Mouse (Mus musculus): ENCODE results near the gene Paqr8.

The Paqr8 gene

GRCm38 (mm10) chr1:20890404-20890921 is at the start of gene Paqr8:
Gene Paqr8, plus strand, starts transcription at chr1:20890606.
- peak; percentile 88 for DNase-seq

DNA sequence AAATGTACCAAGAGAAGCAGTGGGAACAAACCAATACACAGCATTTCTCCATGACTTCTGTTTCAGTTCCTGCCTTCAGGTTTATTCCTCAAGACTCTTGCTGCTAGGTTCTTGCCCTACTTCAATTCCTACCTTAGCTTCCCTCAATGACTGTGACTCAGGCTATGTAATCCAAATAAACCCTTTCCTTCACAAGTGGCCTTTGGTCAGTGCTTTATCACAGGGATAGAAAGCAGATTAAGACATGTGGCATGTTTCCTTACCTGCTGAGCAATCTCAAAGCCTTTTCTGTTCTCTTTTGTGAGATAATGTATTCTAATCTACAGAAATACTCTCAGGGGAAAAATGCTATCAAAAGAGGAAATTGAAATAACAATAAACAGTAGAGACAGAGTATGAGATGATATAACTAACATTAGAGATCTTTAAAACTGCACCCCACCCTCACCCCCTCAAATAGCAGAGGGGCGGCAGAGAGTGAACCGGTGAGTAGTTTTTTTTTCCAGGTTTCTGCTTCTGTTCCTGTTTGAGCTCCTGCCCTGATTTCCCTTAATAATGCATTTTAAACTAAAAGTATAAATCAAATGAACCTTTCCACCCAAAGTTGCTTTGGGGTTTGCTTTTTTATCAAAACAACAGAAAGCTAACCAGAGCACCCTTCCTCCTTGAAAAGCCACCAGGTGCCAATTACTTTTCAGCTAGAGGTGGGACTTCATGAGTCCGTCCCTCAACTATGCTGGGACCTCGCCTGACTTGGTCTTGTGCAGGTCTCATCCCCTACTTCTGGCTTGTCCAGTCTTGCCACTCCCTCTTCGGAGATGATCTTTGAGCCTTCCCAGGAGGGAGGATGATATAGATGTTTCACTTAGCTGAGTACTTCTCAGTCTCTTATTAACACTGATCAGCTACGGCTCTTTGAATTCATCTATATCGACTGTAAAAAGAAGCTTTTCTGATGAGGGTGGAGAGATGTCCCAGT is 33.2 kb upstream of the Paqr8 start:
- DNase-seq: no peak

DNA sequence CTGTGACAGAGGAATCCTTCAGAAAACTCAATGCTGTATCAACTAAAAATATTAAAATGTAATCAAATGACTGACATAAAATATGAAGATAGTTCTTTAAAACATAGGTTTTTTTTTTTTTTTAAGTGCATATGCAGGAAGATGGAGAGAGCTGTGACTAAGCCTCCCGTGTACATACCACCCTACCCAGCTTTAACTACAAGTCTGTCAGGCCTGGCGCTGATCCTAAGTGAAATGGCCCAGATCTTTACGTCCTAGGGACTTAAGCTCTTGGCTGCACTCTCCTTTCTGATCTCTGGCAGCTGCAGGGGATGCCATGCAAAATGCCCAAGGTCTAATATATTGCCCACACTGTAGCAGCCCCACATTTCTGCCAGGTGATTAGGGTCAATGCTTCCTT is 29.6 kb upstream of the Paqr8 start:
- no peak for DNase-seq

DNA sequence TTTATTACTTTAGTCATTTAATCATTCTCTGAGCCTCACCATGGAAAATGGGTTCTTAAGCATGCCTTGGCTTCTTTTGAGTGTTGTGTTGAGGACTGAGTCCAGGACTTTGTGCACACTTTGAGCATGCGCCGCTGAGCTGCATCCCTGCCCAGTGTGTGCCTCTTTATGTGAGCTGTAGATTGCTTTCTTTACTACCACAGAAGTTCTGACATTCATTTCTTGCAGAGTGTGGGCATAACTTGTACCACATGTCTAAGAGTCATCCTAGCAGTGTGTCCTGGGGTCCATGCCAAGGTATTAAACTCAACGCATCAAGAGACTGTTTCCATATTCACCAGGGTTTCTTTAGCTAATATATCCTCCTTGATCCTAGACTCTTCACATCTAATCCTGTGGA is 28.5 kb upstream of the Paqr8 start:
- no peak for DNase-seq

- no peak for DNase-seq
Measured at GRCm38 (mm10) chr1:20863452-20864172, 26.8 kb upstream of the Paqr8 start.

GRCm38 (mm10) chr1:20867241-20867902 is 23.0 kb upstream of the Paqr8 start:
- DNase-seq: peak; percentile 17

DNA sequence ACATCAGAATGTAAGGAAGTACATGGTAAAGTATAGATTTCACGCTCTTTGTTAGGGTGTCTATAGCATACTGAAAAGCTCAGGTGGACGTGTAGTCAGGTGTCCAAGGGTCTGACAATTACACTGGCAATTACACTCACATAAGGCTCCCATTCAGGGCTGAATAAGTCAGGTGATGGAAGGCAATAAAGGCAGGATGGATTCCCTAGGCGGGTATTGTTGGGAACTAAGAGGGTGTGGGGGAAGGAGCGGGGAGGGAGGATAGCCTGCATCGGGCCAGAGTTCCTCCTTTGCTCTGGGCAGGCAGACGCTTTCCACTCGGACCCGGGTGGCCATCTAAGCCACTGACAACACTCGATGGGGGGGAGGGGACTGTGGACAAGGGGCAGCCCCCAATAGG is 22.4 kb upstream of the Paqr8 start:
- no peak for DNase-seq

GRCm38 (mm10) chr1:20870887-20871286 is 19.5 kb upstream of the Paqr8 start:
- no peak for DNase-seq

DNA sequence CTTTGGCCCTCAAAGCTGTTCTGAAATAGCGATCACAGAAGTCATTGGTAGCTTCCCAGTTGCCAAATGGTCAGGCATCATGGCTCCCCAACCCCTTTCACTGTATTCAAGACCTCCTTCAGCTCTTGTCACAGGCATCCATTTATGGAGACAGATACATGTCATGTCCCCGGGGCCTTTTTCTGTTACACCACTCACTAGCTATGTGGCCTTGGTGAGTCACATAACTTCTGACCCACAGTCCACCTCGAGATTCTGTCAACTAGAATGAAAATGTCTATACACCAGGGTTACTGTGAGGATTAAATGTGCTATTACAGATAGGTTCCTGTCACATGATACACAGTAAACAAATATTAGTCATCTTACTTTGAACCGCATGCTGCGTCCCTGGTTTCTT is 17.9 kb upstream of the Paqr8 start:
- no peak for DNase-seq

- DNase-seq: no peak
Measured at GRCm38 (mm10) chr1:20874061-20874460, 16.3 kb upstream of the Paqr8 start.

- no peak for DNase-seq
Measured at GRCm38 (mm10) chr1:20877355-20877754, 13.1 kb upstream of the Paqr8 start.

DNA sequence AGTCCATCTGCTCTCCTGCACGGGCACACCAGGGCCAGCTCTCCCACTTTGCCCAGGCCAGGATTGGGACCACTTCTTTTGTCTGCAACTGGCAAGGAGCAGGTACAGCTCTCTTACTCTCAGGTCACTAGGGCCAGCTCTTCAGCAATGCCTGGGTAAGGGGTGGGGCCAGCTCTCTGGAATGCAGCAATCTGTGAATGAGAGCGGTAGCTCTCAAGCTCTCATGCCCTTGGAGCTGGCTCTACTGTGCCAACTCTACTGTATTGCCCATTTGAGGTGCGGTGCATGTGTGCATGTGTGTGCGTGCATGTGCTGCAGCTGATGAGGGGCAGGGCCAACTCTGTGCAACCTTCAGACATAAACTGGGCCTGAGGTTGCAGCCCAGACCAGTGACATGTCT is 11.0 kb upstream of the Paqr8 start:
- no peak for DNase-seq

DNA sequence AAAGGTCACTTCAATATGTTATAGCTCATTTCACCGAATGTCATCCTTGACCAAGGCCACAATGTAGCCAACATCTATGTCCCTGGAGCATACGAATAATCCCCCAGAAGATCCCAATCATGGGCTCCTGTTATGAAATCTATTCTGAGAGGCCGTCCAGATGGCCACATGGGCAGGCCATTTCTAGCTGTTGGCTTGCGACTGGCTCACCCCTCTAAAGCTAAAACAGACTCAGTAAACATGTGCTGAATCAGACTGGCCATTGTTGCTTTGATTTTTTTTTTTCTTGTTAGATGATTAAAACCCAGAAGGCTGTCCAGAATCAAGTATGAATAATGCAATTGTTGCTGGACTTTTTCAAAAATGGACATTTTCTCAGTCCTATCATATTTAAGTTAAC is 7.3 kb upstream of the Paqr8 start:
- no peak for DNase-seq

- peak; percentile 69 for DNase-seq
Measured at GRCm38 (mm10) chr1:20889677-20890403, 566 bp upstream of the Paqr8 start.

GRCm38 (mm10) chr1:20890941-20891399 is 564 bp downstream of the Paqr8 start:
- peak; percentile 89 for DNase-seq

DNA sequence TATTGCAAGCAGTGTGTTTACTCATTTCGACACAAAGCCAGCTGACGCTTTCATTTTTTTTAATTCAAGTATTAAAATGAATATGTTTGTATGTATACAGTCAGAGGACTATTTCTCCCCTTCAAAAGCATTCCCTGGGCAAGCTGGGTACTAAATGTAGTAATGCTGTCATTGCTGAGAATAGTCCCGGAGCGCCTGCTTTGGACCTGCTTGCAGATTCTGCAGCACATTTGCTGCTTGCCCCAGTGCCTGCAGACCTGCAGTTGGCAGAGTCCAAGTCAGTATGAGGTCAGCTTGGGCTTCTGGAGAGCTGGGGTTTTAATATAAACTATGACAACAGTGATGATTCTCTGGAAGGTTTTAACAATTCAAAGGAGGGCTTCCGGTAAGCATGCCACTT is 2.7 kb downstream of the Paqr8 start:
- peak; percentile 69 for DNase-seq

GRCm38 (mm10) chr1:20898391-20898790 is 8.0 kb downstream of the Paqr8 start:
- DNase-seq: peak; percentile 18

GRCm38 (mm10) chr1:20900336-20900735 is 9.9 kb downstream of the Paqr8 start:
- no peak for DNase-seq

DNA sequence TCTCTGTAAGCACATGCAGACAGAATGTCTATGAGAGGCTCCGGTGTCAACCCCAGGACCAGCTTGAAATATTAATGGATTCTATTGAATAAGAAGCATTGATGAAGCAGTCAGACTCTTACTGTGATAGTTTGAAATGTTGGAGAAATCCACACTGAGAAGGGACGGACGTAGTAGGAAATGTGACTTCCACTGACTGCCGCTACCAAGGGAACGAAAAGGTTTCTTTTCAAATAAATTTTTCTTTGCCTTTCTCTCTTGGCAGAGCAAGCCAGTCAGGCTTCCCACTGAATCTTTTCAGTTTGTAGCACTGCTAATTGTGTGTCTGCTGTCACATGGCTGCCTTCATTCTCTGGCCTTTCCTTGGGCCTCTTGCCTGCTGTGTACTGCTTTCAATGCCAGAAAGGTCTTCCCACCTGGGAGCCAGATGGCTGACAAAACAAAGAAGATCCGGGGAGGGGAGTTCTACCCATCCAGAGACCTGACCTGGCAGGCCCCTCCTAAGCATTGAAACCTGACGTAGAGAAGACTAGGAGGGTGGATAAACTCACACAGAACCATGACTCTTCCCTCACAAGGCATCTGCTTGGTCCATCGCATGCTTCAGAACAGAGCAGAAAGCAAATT is 15.2 kb downstream of the Paqr8 start:
- DNase-seq: peak; percentile 94

DNA sequence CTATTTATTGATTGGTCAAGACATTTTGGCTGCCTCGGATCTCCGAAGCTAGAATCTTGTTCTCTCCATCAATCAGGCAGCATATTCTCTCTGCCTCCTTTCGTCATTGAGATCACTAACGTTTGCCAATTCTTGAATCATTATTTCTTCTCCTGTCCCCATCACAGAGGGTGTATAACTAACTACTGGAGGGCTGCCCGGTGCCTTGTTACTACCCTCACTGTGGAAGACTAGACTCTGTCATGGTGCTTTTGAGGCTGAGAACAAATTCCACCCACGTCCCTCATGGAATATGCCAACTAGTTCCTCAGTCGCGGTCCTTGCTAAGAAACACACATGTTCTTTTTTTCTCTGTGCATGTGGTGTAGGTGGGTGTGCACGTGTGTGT is 15.7 kb downstream of the Paqr8 start:
- DNase-seq: peak; percentile 78

GRCm38 (mm10) chr1:20908541-20908940 is 18.1 kb downstream of the Paqr8 start:
- no peak for DNase-seq

- no peak for DNase-seq
Measured at GRCm38 (mm10) chr1:20912115-20912514, 21.7 kb downstream of the Paqr8 start.

Measured in cerebellum, adult 9-10 months (tissue).